ENCODE assay signal across 13 mouse cellular contexts in the genomic region with DNA sequence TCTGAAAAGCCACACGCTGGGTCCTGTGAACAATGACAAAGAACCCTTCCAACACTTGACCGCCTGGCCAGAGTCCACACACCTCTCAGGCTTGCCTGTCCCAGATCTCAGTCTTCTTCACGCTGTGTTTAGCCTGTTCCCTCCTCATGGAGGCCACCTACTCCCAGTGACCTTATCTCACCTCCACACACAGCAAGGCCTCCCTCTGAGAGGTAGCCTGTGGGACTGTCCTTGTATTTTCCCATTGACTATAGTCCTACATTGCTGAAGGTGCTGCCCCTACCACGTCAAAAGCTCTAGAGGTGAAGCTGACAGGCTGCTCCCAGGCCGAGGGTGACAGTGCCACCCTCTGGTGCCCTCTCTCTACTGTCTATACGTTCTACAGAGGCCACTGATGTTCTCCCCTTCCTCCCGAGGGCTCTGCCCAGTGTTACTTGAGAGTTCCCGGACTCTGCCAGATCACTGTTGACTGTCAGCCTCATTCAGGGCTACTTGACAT. TPM values are rescaled to one million over a fixed set of nuclear protein-coding genes. Genes with fewer than 3 reads are reported as not detected.
DNase-seq lines count a peak whose midpoint lies in the region; ATAC-seq and TF ChIP-seq lines count a peak whose summit lies in the region.
"Had no signal": no experiment of that assay in that cellular context is flagged by ENCODE, and none has a peak within 500 bp of the region (broad histone marks: within the 10 kb centered on the region; RNA-seq: fewer than 3 reads in every experiment).

No protein-coding gene starts in this region.

- no peaks in the 10 kb centered on the region for H3K27me3 ChIP-seq in forebrain, embryonic 11.5 days (ENCODE audit: control insufficient read depth, insufficient read depth, low read length)
- no peaks in the 10 kb centered on the region for H3K27me3 ChIP-seq in forebrain, postnatal 0 days (ENCODE audit: insufficient read depth, low read length)
- no peaks in the 10 kb centered on the region for H3K27me3 ChIP-seq in liver, adult 2 months (ENCODE audit: control insufficient read depth, insufficient read depth, low read length)
- H3K27me3 ChIP-seq in limb, embryonic 10.5 days (ENCODE audit: low read depth, poor library complexity, severe bottlenecking) = peaks cover 17% of the 10 kb centered on the region; the same call in 1 of the 2 replicates
- H3K27me3 ChIP-seq: embryonic facial prominence, embryonic 12.5 days had no signal

- DNase-seq in forebrain, embryonic 11.5 days (ENCODE audit: low spot score) = peak; percentile 42
- no peak for DNase-seq in forebrain, postnatal 0 days
- peak; percentile 44 for DNase-seq in 416B (ENCODE audit: low read depth)
- DNase-seq in cerebellum, adult 18-20 months = peak; percentile 85 to 90
- peak; percentile 56 for DNase-seq in liver, adult 2 months (ENCODE audit: extremely low read depth, low read depth, low spot score)
- no peak for DNase-seq in limb, embryonic 10.5 days (ENCODE audit: low spot score)
- no peak for DNase-seq in embryo, embryonic 9.5 days (ENCODE audit: extremely low spot score)
- no peak for DNase-seq in left cerebral cortex, postnatal 10 days (ENCODE audit: extremely low spot score in 1 of 2, low spot score in 2 of 2)
- DNase-seq: heart, postnatal 36 days; thymus, adult 18-20 months had no signal

- no peak for ATAC-seq in forebrain, embryonic 11.5 days (replicated peaks; ENCODE audit: low FRiP score)
- ATAC-seq in forebrain, postnatal 0 days = no peak

- no peak for TF ChIP-seq CTCF in forebrain, postnatal 0 days (IDR thresholded peaks at IDR 0.05; ENCODE audit: low read depth)
- peak; percentile 79 for TF ChIP-seq CTCF in liver, adult 2 months (IDR thresholded peaks at IDR 0.05; ENCODE audit: low read depth, low read length)

- no peak overlapping the region for H3K27ac ChIP-seq in forebrain, embryonic 11.5 days (ENCODE audit: low read depth, low read length)
- no peak overlapping the region for H3K27ac ChIP-seq in forebrain, postnatal 0 days (ENCODE audit: low read depth, low read length)
- no peak overlapping the region; the same call in 1 of the 2 replicates for H3K27ac ChIP-seq in liver, adult 2 months (replicated peaks; ENCODE audit: insufficient read depth, low read depth, low read length)
- no peak overlapping the region for H3K27ac ChIP-seq in limb, embryonic 10.5 days
- H3K27ac ChIP-seq: embryonic facial prominence, embryonic 12.5 days had no signal

- intact Hi-C loops in left cerebral cortex, postnatal 10 days (cut with DNase I) = no loop called here

- H3K4me2 ChIP-seq in forebrain, embryonic 11.5 days (ENCODE audit: low read depth, low read length, severe bottlenecking) = no peak overlapping the region
- no peak overlapping the region for H3K4me2 ChIP-seq in forebrain, postnatal 0 days (ENCODE audit: low read depth)
- H3K4me2 ChIP-seq: embryonic facial prominence, embryonic 12.5 days had no signal

- no peaks in the 10 kb centered on the region for H3K79me2 ChIP-seq in liver, adult 2 months (ENCODE audit: control insufficient read depth, insufficient read depth, low read length)

- TF ChIP-seq POLR2A in liver, adult 2 months (IDR thresholded peaks at IDR 0.05; ENCODE audit: extremely low read depth, insufficient read depth, low read length) = no peak

- no peaks in the 10 kb centered on the region for H3K4me1 ChIP-seq in forebrain, embryonic 11.5 days (replicated peaks; ENCODE audit: control insufficient read depth, insufficient read depth, low read length)
- no peaks in the 10 kb centered on the region for H3K4me1 ChIP-seq in forebrain, postnatal 0 days (ENCODE audit: insufficient read depth)
- peaks cover 19% of the 10 kb centered on the region; the same call in 1 of the 2 replicates for H3K4me1 ChIP-seq in liver, adult 2 months (ENCODE audit: control insufficient read depth, insufficient read depth, low read length)
- H3K4me1 ChIP-seq in limb, embryonic 10.5 days = peaks cover 5% of the 10 kb centered on the region
- H3K4me1 ChIP-seq: embryonic facial prominence, embryonic 12.5 days had no signal

- no peak overlapping the region for H3K9ac ChIP-seq in forebrain, embryonic 11.5 days (ENCODE audit: low read length)
- H3K9ac ChIP-seq in forebrain, postnatal 0 days = no peak overlapping the region
- H3K9ac ChIP-seq in liver, adult 2 months (ENCODE audit: low read depth, low read length) = 0 out of 2 replicates have a peak overlapping the region, but pooled peaks have one; percentile 36
- H3K9ac ChIP-seq: embryonic facial prominence, embryonic 12.5 days had no signal

- H3K9me3 ChIP-seq in forebrain, embryonic 11.5 days (ENCODE audit: control insufficient read depth, low read length) = no peaks in the 10 kb centered on the region
- no peaks in the 10 kb centered on the region for H3K9me3 ChIP-seq in forebrain, postnatal 0 days (ENCODE audit: low read length)
- H3K9me3 ChIP-seq in limb, embryonic 10.5 days (replicated peaks) = no peaks in the 10 kb centered on the region
- H3K9me3 ChIP-seq: embryonic facial prominence, embryonic 12.5 days had no signal

- no peaks in the 10 kb centered on the region for H3K36me3 ChIP-seq in forebrain, embryonic 11.5 days (ENCODE audit: control insufficient read depth, insufficient read depth, low read length)
- H3K36me3 ChIP-seq in forebrain, postnatal 0 days (ENCODE audit: insufficient read depth) = no peaks in the 10 kb centered on the region
- no peaks in the 10 kb centered on the region for H3K36me3 ChIP-seq in liver, adult 2 months (ENCODE audit: control insufficient read depth, insufficient read depth, low read length)
- no peaks in the 10 kb centered on the region for H3K36me3 ChIP-seq in limb, embryonic 10.5 days
- H3K36me3 ChIP-seq: embryonic facial prominence, embryonic 12.5 days had no signal

- no peak overlapping the region for H3K4me3 ChIP-seq in forebrain, embryonic 11.5 days (ENCODE audit: low read depth, low read length)
- H3K4me3 ChIP-seq in forebrain, postnatal 0 days (ENCODE audit: low read depth, low read length) = no peak overlapping the region
- no peak overlapping the region for H3K4me3 ChIP-seq in liver, adult 2 months (ENCODE audit: insufficient read depth, low read depth, low read length)
- H3K4me3 ChIP-seq in limb, embryonic 10.5 days = no peak overlapping the region
- H3K4me3 ChIP-seq: embryonic facial prominence, embryonic 12.5 days had no signal

- WGBS in forebrain, embryonic 11.5 days = 69% methylated on average over 8 of the region's 8 CpGs
- 66% methylated on average over 8 of the region's 8 CpGs for WGBS in forebrain, postnatal 0 days
- 23% methylated on average over 8 of the region's 8 CpGs for WGBS in liver, adult 2 months
- 68% methylated on average over 8 of the region's 8 CpGs for WGBS in limb, embryonic 10.5 days

RNA-seq across cellular contexts. Expression of a gene that starts 0.8 kb away (rescaled TPM):
- not detected in 2 replicates for polyA plus RNA-seq in forebrain, embryonic 11.5 days (2014; fragmentation: Nextera tagmentation; extraction: Ambion mirVana)
- total RNA-seq in forebrain, postnatal 0 days (2014; rRNA removed) = not detected in 2 replicates
- polyA plus RNA-seq in forebrain, postnatal 0 days (2015; fragmentation: Nextera tagmentation; extraction: Ambion mirVana) = not detected in 2 replicates
- 0.13 and 0.37 TPM in 2 replicates for total RNA-seq in liver, adult 2 months (2014; rRNA removed)
- 0.27 and 0.70 TPM in 2 replicates for polyA plus RNA-seq in liver, adult 2 months (2012; rRNA removed)
- not detected in 2 replicates for polyA plus RNA-seq in limb, embryonic 10.5 days (2016; fragmentation: Nextera tagmentation; extraction: Ambion mirVana)
- total RNA-seq in left cerebral cortex, postnatal 10 days (2021) = not detected
- total RNA-seq: heart, postnatal 36 days; layer of hippocampus, postnatal 14 days; megakaryocyte, adult 5-6 weeks had no signal

RNA-seq across cellular contexts. Expression of a gene that starts 16.4 kb away (rescaled TPM):
- 73.6 and 83.9 TPM in 2 replicates for polyA plus RNA-seq in forebrain, embryonic 11.5 days (2014; fragmentation: Nextera tagmentation; extraction: Ambion mirVana)
- 34.4 and 35.4 TPM in 2 replicates for total RNA-seq in forebrain, postnatal 0 days (2014; rRNA removed)
- polyA plus RNA-seq in forebrain, postnatal 0 days (2015; fragmentation: Nextera tagmentation; extraction: Ambion mirVana) = 59.9 and 65.4 TPM in 2 replicates
- 33.9 and 44.0 TPM in 2 replicates for total RNA-seq in liver, adult 2 months (2014; rRNA removed)
- polyA plus RNA-seq in liver, adult 2 months (2012; rRNA removed) = 185 and 198 TPM in 2 replicates
- polyA plus RNA-seq in limb, embryonic 10.5 days (2016; fragmentation: Nextera tagmentation; extraction: Ambion mirVana) = 86.7 and 87.0 TPM in 2 replicates
- total RNA-seq in left cerebral cortex, postnatal 10 days (2021) = 10 to 100 TPM; 20.4 to 21.6 TPM

RNA-seq across cellular contexts. Expression of a gene that starts 19.2 kb away (rescaled TPM):
- polyA plus RNA-seq in forebrain, embryonic 11.5 days (2014; fragmentation: Nextera tagmentation; extraction: Ambion mirVana) = 13.9 and 18.0 TPM in 2 replicates
- 108 and 127 TPM in 2 replicates for total RNA-seq in forebrain, postnatal 0 days (2014; rRNA removed)
- polyA plus RNA-seq in forebrain, postnatal 0 days (2015; fragmentation: Nextera tagmentation; extraction: Ambion mirVana) = 68.8 and 82.9 TPM in 2 replicates
- 1.7 and 4.9 TPM in 2 replicates for total RNA-seq in liver, adult 2 months (2014; rRNA removed)
- polyA plus RNA-seq in liver, adult 2 months (2012; rRNA removed) = 8.1 and 14.2 TPM in 2 replicates
- 5.9 and 7.9 TPM in 2 replicates for polyA plus RNA-seq in limb, embryonic 10.5 days (2016; fragmentation: Nextera tagmentation; extraction: Ambion mirVana)
- total RNA-seq in left cerebral cortex, postnatal 10 days (2021) = 100 to 1,000 TPM; 234 to 237 TPM

RNA-seq across cellular contexts. Expression of a gene that starts 21.2 kb away (rescaled TPM):
- not detected in 2 replicates for polyA plus RNA-seq in forebrain, embryonic 11.5 days (2014; fragmentation: Nextera tagmentation; extraction: Ambion mirVana)
- not detected in 2 replicates for total RNA-seq in forebrain, postnatal 0 days (2014; rRNA removed)
- polyA plus RNA-seq in forebrain, postnatal 0 days (2015; fragmentation: Nextera tagmentation; extraction: Ambion mirVana) = not detected in 2 replicates
- 21.5 and 28.1 TPM in 2 replicates for total RNA-seq in liver, adult 2 months (2014; rRNA removed)
- 54.3 and 66.1 TPM in 2 replicates for polyA plus RNA-seq in liver, adult 2 months (2012; rRNA removed)
- not detected in 2 replicates for polyA plus RNA-seq in limb, embryonic 10.5 days (2016; fragmentation: Nextera tagmentation; extraction: Ambion mirVana)
- total RNA-seq in left cerebral cortex, postnatal 10 days (2021) = not detected
- total RNA-seq: heart, postnatal 36 days; layer of hippocampus, postnatal 14 days had no signal
- polyA plus RNA-seq: embryonic facial prominence, embryonic 12.5 days had no signal

RNA-seq across cellular contexts. Expression of a gene that starts 34.7 kb away (rescaled TPM):
- polyA plus RNA-seq in forebrain, embryonic 11.5 days (2014; fragmentation: Nextera tagmentation; extraction: Ambion mirVana) = 1.4 and 1.8 TPM in 2 replicates
- 2.7 TPM in 1 of 2 replicates, not detected in the other for total RNA-seq in forebrain, postnatal 0 days (2014; rRNA removed)
- polyA plus RNA-seq in forebrain, postnatal 0 days (2015; fragmentation: Nextera tagmentation; extraction: Ambion mirVana) = 0.54 and 2.5 TPM in 2 replicates
- total RNA-seq in liver, adult 2 months (2014; rRNA removed) = 4.1 and 7.9 TPM in 2 replicates
- 4.4 and 9.2 TPM in 2 replicates for polyA plus RNA-seq in liver, adult 2 months (2012; rRNA removed)
- polyA plus RNA-seq in limb, embryonic 10.5 days (2016; fragmentation: Nextera tagmentation; extraction: Ambion mirVana) = 0.62 and 0.88 TPM in 2 replicates
- total RNA-seq in left cerebral cortex, postnatal 10 days (2021) = 10 to 100 TPM; 21.7 to 24.2 TPM

Comparison
In these comparisons a context has a peak if more than half of its experiments do, and no peak if none do; other contexts are left out.
1. DNase-seq: peak in forebrain, embryonic 11.5 days (single experiment), 416B (single experiment), cerebellum, adult 18-20 months (2 of 2) and liver, adult 2 months (single experiment); none in forebrain, postnatal 0 days (single experiment), limb, embryonic 10.5 days (single experiment), embryo, embryonic 9.5 days (single experiment) and left cerebral cortex, postnatal 10 days (0 of 2).